Mouse (Mus musculus): Measurements from ENCODE around the gene Abcd1.

DNA sequence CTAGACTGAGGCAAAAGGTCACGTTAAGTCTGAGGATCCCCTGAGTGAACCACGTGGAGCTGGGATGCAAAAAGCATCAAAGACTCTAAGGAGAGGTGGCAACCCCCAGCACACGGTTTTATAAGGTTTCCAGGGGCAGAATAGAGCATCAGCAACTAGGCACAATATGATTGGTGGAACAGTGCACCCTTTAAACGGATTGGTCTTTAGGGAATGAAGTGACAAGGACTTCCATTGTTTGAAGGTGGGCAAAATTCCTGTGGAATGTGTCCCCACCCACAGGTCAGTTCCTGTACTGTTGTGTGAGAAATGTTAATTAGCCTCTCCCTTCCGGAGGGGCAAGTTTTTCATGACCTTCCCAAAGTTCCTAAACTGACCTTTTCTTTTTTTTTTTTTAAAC is 22.8 kb downstream of the Abcd1 start:
- TF ChIP-seq CTCF (IDR thresholded peaks at IDR 0.05; ENCODE audit: borderline replicate concordance, insufficient read depth, low read depth, low read length), result no peak
- TF ChIP-seq POLR2A (IDR thresholded peaks at IDR 0.05; ENCODE audit: borderline replicate concordance, insufficient read depth, low read length), result no peak
